Mouse (Mus musculus) c-Kit-positive CD71-negative TER-119-negative erythroid progenitor cells, embryonic 14.5 days (primary cell): Measurements from ENCODE around the gene Cbx1.
"Not testable (repeated sequence)": the region's sequence is repeated elsewhere in the genome, so short reads cannot be mapped to it uniquely, and the experiment has no call there.

Experiments used
- DNase-seq: peaks from one replicate; pipeline ENCODE4 v3.0.0-alpha.2; 2013; ENCODE audit warnings: low read depth

The Cbx1 gene

DNA sequence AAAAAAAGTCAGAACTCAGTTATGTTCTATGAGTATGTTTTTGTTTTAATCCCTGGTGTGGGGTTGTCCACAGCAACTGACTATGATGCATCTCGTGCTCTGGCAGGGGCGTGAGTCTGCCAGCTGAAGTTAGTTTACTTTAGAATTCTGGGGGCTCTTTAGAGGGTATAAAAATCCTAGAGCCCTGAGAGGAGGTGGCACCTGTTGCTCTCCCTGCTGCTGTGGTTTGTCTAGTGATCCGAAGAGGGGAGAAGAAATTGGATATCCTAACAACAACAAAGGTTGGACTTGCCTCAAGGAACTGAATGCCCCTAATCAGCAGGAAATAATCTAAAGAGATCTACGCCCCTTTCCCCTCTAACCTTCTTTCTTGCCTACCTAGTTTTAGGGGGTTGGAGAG is 49.4 kb downstream of the Cbx1 start:
- no peak for DNase-seq

DNA sequence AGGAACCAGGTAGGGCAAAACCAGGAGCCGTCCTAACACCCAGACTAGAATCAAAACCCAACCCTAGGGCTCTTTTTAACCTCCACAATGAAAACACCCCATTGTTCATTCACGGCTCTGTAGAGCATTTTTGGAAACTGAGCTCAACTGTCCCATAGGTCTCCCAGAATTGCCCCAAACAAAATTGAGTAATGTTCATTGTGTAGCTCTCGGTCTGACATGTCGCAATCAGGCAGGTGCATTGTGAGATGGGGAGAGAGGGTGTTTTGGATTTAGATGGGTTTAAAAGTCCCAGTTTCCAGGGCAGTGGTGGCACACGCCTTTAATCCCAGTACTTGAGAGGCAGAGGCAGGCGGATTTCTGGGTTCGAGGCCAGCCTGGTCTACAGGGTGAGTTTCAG is 50.5 kb downstream of the Cbx1 start:
- no peak for DNase-seq

- DNase-seq = no peak
These were observed 51.0 kb downstream of the Cbx1 start for GRCm38 (mm10) chr11:96839877-96840276.

GRCm38 (mm10) chr11:96840290-96840689 is 51.4 kb downstream of the Cbx1 start:
- no peak for DNase-seq

- no peak for DNase-seq
These were observed 54.7 kb downstream of the Cbx1 start for GRCm38 (mm10) chr11:96843627-96844026.

GRCm38 (mm10) chr11:96847240-96847639 is 58.3 kb downstream of the Cbx1 start:
- no peak for DNase-seq

GRCm38 (mm10) chr11:96848694-96849093 is 59.8 kb downstream of the Cbx1 start:
- no peak for DNase-seq

- DNase-seq = not testable (repeated sequence)
These were observed 60.2 kb downstream of the Cbx1 start for GRCm38 (mm10) chr11:96849145-96849544.

DNA sequence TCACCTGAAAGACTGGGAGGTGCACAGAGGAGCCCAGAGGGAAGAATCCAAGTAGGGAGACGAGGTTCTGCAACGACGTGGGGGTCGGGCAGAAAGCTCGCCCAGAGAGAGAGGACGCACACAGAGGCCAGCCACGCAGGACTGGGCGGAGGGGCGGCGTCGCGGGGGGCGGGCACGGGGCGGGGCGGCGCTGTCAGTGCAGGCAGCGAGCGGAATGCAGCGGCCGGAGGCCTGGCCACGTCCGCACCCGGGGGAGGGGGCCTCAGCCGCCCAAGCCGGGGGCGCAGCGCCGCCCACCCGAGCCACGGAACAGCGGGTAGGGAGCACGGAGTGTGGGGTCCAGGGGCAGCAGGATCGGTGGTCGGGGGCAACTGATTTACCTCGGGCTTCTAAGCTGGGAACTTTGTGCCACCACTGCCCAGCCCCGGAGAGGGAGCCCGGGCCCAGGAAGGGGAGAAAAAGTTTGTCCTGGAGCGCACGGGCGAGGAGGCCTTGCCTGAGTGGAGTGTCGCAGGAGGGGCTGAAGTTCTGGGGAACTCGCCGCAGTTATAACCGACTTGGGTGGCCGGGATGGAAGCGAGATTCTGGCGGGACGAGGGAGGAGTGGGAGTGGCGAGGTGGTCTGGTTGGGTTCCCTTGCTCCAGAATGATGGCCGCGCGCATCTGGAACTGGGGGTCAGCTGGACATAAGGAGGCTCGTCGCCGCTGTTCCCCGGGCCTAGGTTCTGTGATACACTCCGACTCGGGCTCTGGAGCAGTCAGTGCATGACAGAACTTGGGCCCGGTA is 60.9 kb downstream of the Cbx1 start, which contains the start of gene Copz2:
Gene Copz2, plus strand, starts transcription at position 190 of the 787 bp plus-strand sequence.
- no peak for DNase-seq

- no peak for DNase-seq
These were observed 68.5 kb downstream of the Cbx1 start for GRCm38 (mm10) chr11:96857446-96857845.
